Mouse (Mus musculus): Measurements from ENCODE around the gene 1700001P01Rik.

Gene 1700001P01Rik

DNA sequence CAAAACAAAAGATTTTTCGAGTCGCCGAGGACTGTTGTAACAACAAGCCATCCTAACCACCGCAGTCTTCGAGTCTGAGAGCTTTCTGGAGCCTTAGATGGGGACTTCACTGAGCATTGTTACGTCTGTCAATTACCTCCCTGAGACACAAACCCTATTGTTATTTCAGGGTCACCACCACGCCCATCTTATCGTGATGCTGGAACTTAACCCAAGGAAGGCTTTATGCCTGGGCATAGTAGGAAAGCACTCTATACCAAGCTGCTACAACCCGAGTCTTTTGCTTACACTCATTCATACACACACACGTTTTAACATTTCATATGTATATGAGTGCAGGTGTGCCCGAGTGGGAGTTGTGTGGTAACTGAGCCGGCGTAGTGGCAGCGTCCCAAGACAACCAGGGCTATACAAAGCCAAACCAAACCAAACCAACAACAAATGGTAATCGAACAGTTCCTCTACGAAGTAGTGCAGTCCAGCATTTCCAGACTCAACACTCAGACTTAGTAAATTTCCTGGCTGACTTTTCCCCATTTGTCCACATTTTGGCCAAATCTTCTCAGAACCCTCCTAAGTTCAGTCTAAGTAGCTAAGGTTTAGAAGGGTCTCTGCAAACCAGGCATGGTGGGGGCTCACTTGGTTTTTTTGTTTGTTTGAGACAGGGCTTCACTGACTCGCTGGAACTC lies at the start of gene 1700001P01Rik:
Gene 1700001P01Rik, minus strand, starts transcription at position 111 of the 689 bp plus-strand sequence.
- DNase-seq (ENCODE audit: extremely low spot score), result peak; percentile 30

DNA sequence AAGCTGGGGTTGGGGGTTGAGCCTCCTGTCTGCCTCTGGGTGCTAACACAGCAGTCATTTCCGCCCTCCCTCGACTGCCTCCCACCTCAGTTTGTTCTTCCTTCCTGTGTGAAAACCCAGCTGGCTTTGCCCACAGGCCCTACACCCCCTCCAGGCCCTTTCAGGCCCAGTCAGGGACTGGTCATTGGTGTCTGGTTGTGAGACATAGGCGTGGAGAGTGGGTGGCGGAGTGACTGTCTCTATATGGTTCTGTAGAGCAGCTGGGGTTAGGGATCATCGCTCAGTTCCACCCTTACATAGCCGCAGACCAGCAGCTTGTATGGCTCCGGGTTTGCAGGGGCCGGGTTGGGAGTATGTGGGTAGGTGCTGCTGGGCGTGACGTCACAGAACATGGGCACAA lies 49.6 kb upstream of the 1700001P01Rik start:
- DNase-seq (ENCODE audit: extremely low spot score), result no peak

DNA sequence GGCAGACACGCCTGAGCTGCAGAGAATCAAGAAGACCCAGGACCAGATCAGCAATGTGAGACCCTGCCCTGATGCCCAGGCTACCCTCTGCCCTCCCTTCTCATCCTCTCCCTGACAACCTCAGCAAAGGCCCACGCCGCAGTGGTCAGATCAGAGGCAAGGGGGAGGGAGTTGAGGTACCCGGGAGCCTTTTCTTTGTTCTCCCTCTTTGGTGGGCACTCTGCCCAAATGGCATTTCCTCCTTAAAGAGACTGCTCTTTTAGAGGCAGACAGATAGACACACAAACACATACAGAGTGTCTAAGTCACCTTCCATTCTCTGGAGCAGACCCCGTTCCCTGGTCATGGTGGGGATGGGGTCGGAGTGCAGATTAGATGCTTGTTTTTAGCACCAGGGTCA lies 49.2 kb upstream of the 1700001P01Rik start:
- DNase-seq (ENCODE audit: extremely low spot score), result no peak

DNA sequence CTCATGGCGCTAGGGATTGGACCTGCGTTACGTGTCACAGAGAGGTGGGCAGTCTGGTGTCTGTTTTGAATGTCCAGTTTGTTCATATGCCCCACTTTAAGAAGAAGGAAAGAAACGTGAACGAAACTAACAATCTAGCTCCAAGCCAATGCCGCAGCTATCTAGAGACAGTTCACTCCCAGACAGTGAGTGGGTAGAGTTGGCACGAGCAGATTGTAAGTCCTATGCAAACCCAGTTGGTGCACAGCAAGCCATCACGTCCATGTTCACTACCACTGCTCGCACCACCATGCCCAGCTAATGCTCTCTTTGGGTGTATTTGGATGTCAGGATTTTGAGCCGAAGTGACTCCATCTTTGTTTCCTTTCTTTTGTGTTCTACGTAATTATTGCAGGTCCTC lies 48.5 kb upstream of the 1700001P01Rik start:
- DNase-seq (ENCODE audit: extremely low spot score), result no peak

DNA sequence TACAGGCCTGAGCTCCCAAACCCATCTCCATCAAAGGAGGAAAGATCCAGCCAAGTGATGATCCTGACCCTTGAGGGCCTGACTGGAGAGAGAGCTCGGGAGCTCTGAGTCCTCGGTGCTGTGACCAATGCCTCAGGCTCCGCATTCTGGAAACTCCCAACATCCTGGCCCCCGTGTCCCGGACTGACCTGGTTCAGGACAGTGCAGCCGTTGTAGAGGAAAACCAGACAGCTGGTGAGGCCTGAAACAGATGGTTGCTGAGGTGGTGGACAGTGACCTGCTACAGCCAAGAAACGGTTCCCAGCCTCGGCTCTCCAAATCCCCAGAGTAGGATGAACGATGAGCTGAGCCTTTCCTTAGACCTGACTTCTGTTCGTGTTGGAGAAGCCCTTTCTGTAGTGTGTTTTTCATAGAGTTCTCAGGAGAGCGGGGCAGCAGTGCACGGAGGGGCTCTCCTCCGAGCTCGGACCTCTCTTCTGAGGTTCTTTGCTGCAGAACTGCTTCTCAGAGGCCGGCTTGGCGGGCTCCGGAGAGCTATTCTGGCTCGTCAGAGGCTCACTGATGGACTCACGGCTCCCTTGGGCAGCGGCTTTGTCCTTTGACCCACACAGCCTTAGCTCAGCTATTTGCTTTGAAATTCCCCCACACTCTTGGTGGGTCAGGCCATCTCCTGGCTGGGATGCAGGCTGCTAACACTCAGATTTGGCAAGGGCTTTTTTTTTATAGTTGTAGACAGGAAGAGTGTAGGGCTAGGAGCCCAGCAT lies 47.3 kb upstream of the 1700001P01Rik start:
- no peak for DNase-seq (ENCODE audit: extremely low spot score)

DNA sequence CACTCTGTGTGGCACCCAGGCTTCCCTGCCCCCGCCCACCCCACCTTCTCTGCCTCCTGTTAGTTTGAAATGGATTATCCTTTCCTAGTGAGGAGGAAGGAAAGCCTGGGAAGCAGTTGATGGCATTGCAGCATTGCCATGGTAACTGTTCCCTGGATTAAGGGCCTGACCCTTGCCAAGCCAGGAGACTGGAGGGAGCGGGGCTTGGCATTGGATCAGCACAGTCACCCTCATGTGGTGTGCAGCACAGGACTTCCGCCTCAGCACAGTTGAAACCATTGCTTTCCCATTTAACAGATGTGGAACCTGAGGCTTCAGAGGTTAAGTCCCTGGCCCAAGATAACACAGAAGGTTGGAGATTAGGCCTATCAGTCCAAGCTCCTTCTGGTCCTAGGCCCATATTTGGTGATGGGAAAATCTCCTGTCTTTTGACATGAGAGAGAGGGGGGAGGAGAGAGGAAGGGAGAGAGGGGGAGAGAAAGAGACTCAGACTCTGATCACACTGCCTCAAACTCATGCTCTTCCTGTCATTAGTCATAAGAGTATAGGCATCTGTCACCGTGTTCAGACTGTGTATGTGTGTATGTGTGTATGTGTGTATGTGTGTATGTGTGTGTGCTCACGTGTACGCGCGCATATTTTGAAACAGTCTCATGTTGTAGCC lies 45.8 kb upstream of the 1700001P01Rik start:
- DNase-seq (ENCODE audit: extremely low spot score), result no peak

DNA sequence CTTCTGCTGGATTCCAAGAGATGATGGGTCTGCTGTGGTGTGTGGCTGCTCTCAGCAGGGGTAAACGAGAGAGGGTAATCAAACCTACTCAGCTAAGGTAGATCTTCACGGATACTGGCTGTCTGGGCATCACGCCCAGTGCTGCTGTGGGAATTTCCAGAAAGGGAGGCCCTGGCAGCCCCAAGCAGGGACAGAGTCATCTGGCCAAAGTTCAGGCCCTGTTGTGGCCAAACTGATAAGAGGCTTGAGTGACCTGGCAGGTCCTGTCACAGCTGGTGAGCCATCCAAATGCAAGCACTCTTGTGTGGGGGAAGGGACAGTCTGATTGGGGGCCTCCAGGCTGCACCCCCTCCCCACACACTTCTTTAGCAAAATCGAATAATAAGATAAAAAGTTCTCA lies 45.1 kb upstream of the 1700001P01Rik start:
- no peak for DNase-seq (ENCODE audit: extremely low spot score)

DNA sequence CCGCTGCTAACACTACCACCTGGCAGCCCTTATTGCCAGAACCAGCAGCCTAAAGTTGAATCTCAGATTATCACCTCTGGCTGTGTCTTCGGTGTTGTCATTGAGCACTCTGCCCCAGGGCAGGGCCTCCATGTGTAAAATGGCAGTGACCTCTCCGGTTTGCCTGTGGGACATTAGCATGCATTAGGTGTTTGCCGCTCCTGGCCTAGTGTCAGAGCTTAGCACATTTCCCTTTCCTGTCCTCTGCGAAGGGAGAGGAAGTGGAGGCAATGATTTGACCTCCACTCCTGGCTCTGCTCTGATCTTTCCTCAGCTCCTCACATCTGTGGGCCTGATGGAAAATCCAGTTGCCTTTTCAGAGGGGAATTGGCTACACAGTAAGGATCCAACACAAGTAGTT lies 44.2 kb upstream of the 1700001P01Rik start:
- DNase-seq (ENCODE audit: extremely low spot score), result no peak

DNA sequence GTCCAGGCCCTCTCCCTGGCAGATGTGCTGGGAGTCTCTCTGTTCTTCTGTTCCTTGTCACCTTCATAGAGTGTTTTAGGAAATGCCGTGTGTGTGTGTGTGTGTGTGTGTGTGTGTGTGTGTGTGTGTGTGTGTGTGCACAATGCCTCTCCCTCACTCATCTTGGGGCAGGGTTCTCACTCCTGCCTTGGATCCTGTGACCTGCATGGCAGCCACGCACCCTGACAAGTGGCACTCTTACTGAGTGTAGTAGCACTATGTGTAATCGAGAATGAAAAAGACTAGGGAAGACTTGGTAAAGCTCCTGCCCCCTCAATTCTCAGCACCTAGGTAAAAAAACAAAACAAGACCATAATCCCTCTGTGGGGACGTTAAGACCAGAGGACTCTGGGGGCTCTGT lies 43.4 kb upstream of the 1700001P01Rik start:
- no peak for DNase-seq (ENCODE audit: extremely low spot score)

DNA sequence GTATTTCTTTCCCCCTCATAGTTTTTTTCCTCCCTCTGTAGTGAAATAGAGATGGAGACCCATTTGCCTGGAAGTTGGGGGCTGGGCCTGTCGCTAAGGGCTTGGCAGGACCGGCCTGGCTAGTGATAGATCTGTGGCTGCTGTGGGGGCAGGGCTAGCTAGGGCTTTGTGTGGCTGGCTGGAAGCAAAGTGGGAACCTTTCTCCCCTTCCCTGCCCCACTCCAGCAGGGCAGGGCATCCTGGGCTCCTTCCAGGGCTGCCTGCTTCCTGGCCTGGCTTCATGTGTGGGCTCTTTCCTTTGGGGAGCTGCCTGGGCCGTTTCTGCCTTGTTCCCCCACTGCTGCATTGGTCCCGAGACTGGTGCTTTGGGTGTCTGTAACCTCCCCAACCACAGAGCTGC lies 42.9 kb upstream of the 1700001P01Rik start:
- DNase-seq (ENCODE audit: extremely low spot score), result peak; percentile 80

DNA sequence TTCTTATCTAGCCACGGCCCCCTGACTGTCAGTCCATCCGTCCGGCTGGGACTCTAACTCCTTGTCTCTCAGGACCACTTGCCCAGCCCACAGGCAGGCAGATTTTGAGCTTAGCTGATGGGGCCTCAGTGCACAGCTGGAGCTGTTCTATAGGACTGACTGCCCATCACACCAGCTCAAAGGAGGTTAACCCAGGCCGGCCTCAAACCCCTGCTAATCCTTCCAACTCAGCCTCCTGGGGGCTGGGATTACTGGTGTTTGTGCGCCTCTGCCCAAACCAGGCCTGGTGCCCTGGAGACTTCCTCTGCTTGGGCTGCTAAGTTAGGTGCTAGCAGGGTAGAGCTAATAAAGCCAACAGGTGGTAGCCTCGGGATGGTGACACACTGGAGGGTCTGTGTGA lies 42.3 kb upstream of the 1700001P01Rik start:
- no peak for DNase-seq (ENCODE audit: extremely low spot score)

DNA sequence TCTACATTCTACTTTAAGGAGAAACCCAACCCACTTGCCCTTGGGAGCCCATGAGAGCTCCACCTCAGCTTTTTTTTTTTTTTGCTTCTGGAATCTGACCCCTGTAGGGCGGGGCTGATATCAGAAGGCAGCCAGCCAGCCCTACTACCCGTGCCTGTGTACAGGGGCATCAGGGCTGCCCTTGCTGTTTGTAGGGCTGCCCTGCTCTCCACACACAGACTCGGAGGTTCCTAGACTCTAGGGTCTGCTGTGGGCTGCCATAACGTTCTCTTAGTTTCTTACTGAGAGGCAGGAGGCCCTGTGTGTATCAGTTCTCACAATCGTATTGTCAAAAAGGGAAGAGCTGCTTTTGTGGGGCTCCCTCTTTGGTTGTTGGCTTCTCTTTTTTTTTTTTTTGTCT lies 41.7 kb upstream of the 1700001P01Rik start:
- DNase-seq (ENCODE audit: extremely low spot score), result no peak

DNA sequence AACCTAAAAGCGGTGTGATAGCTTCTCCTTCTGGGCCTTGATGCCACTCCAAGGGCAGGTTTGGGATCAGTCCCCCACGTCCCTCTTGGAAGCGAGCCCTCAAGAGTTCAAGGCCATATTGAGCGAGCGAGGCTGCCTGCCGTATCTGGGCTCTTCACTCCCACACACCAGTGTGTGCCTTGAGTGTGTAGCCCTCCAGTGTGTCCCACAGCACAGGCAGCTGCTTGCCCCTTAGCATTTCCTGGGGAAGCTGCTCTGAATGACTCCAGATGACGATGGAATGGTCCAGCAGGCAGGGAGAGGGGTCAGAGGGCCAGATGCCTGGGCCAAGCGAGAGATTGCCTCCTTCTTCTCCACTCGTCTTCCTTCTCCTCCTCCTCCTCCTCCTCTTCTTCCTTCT lies 41.2 kb upstream of the 1700001P01Rik start:
- DNase-seq (ENCODE audit: extremely low spot score), result peak; percentile 70

DNA sequence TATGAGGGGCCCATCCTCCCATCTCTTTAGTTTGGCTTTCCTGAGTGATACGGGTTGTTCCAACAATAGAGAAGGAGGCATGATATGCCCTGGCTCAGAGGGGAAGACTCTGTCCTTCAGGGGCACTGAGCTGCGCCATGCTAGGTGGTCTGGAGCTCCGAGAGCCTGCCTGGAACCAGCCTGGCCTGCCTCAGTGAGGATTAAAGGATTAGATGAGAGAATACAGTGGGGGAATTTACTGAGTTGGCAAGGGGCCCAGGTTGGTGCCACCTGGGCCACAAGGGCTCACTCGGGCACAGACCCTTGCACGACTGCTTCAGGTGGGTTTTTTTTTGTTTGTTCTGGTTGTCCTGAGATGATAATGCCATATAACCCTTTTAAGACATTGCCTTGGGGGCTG lies 40.5 kb upstream of the 1700001P01Rik start:
- DNase-seq (ENCODE audit: extremely low spot score), result no peak

DNA sequence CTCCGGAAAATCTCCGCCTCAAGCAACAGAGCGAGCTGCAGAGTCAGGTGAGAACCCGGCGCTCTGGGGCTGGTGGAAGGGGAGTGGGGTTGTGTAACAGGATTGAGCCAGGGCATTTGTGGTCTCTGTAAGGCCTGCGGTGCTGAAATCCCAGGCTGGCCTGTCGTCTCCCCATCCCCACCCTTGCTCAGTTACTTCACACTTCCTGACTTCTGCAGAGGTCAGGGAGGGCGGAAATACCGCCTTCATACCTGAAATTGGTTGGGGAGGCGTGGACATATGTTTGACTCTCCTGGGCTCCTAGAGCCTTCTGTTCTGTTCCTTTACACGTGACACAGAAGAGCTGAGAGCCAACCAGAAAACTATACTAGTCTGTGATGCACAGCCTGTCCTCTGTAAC lies 40.0 kb upstream of the 1700001P01Rik start:
- no peak for DNase-seq (ENCODE audit: extremely low spot score)

DNA sequence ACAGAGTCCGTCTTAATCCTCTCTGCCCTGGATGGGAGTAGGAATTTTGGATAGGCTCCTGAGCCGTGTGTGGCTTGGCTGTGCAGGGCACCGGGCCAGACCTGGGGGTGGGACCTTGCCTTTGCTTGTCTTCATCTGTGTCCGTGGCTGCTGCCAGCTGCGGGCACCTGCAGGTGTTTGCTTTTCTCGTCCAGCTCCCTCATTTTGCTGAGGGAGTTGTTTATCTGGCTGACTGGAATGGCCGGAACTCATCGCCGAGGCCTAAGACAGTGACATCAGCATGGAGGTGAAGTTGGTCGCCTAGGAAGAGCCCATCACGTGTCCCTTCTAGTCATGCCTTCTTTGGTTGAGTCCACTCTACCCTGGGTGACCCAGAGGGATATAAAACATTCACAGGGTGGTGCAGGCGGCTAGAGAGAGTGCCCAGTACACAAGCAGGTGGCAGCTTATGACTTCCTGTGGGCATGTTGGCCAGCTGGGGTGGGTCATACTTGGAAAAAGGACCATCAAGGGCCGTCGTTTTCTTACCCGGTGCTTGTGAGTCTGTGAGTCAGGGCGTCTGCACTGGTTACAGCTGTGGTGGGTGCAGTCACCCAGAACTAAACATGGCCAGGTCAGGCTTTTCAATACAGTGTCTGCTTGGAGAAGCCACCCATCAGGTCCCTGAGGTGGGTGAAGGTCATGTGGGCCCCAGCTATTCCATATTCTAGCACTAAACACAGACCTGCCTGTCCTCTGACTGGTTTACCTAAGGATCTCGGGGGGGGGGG lies 38.2 kb upstream of the 1700001P01Rik start:
- DNase-seq (ENCODE audit: extremely low spot score), result no peak

DNA sequence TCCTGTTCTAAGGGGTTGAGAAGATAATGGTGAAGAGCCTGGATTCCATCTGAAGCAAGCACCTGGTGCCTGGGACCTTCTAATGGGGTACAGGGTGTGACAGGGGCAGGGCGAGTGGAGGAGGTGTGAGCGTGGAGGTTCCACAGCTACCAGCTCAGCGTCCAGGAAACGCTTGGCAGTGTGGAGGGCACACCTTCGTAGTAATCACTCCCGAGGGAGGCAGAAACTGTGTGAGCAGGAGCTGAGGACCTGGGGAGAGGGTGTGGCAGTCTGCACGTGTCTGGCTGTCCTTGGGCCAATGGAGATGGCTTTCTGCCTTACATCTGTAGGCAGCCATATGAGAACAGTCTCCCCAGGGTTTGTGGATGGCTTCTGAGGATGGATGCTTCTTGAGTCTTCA lies 37.4 kb upstream of the 1700001P01Rik start:
- no peak for DNase-seq (ENCODE audit: extremely low spot score)

DNA sequence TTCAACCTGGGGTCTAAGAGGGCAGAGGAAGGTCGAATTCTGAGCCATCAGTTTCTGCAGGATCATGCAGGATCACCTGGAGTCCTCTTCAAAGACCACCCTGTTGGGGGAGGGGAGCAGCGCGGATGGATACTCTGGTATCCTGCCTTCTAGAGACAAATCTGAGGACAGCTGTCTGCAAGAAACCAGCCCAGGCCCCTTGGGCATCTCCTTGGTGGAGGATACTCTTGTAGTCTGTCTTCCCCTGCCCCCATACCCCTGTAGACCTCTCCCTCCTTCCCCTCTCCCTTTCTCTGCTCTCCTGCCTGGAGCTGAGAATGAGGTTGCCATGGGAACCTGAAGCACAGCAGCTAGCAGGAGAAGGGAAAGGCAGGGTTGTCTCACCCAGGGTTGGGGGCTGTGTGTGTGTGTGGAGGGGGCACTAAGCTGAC lies 36.8 kb upstream of the 1700001P01Rik start:
- peak; percentile 76 for DNase-seq (ENCODE audit: extremely low spot score)

DNA sequence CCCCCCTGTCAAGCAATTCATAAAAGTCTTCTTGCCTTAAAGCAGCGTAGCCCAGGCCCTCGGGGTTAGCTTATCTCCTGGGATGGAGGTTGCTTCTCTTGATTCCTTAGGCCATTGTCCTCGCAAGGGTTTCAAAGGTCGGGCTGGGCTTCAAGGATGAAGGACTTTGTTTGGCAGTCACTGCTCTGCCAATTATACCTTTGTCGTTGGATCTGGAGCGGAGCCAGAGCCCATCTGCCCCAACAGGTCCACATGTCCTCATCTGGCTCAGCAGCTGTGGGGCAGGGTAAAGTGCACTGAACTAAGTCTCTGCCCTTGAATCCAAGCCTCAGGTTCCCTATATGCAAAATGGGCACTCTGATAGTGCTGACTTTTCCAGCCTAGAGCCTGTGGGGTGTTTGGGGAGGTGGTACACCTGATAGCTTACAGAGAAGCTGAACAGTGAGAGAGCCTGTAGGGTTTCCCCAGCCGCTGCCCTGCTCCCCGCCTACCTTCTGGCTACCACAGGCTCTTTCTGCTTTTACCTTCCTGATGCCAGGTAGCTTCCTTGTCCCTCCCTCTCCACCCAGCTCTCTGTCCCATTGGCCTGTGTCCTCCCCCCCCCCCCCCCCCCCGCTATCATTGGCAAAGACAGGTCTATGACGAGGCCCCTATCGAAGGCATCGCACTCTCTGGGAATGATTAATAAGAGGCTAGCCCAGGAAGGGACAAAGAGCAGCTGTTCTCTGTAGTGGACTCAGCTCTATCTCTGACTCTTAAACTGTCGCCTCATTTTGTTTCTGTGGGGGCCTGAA lies 36.0 kb upstream of the 1700001P01Rik start:
- DNase-seq (ENCODE audit: extremely low spot score), result peak; percentile 31

DNA sequence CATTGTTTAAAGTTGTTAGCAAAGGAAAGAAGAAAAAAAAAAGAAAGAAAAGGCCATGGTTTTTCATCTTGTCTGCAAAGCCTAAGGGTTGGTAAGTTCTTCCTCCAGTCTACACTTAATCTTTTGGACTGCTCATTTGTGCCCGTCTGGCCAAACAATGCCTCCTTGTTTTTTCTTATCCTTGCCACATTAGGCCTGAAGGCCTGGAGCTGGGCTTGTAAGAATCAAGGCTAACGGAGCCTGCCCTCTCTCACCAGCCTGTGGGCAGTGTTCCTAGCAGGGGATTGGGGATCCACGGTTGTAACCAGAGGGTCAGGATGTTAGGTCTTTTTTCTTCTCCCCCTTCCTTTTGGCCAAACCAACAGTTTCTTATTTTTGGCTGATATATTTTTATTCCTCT lies 35.3 kb upstream of the 1700001P01Rik start:
- DNase-seq (ENCODE audit: extremely low spot score), result no peak

DNA sequence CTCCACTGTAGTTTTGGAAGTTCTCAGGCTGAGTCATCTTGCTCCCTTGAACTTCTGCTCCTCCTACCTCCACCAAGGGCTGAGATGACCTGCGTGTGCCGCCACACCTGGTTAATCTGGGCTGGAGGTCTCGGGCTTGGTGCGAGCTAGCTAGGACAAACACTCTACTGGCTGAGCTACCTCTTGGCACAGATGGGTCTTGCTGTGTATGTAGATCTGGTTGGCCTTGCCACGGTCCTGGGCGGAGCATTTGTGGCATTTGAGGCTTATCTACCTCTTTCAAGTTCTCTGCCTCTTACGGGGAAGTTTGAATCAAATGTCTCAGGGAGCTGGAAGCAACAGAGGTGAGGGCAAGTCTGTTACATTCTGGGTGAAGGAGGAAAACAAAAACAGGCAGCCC lies 34.6 kb upstream of the 1700001P01Rik start:
- DNase-seq (ENCODE audit: extremely low spot score), result no peak
